Mouse (Mus musculus) CH12.LX (cell line): Measurements from ENCODE around the gene Atp9a. TPM values are rescaled to one million over a fixed set of nuclear protein-coding genes. Genes with fewer than 3 reads are reported as not detected.

Source experiments
- DNase-seq: peaks from one replicate; pipeline ENCODE4 v3.0.0-alpha.2; 2013; ENCODE audit errors: extremely low read depth
- H3K27ac ChIP-seq: 2 replicates; pipeline ENCODE4 v1.5.1; 2012; ENCODE audit warnings: low read depth, mild to moderate bottlenecking, control low read depth, moderate library complexity; ENCODE audit not compliant: insufficient read depth
- H3K27me3 ChIP-seq: replicated peaks from 2 replicates; pipeline ENCODE3; 2012; ENCODE audit warnings: inconsistent platforms
- H3K36me3 ChIP-seq, 2 experiments: replicated peaks in 1 of 2; 2 replicates each; pipeline versions ENCODE3 to v1.6.1; 2012; ENCODE audit warnings: inconsistent platforms in 1 of 2, low read length in 1 of 2, mild to moderate bottlenecking in 1 of 2, mixed read lengths in 1 of 2, moderate library complexity in 1 of 2; ENCODE audit not compliant: control insufficient read depth in 1 of 2, insufficient read depth in 1 of 2
- H3K4me1 ChIP-seq, 2 experiments: 2 replicates each; pipeline ENCODE4 v1.6.1; 2012; ENCODE audit warnings: inconsistent platforms in 1 of 2, moderate library complexity in 1 of 2; ENCODE audit not compliant: insufficient read depth in 2 of 2, control insufficient read depth in 1 of 2
- H3K4me2 ChIP-seq: 2 replicates; pipeline ENCODE4 v1.6.1; 2012; ENCODE audit warnings: low read depth, mild to moderate bottlenecking, control low read depth; ENCODE audit not compliant: poor library complexity, insufficient read depth, severe bottlenecking
- H3K4me3 ChIP-seq, 3 experiments: fragments of 150-350 bp in 1 of 3; sonication (generic) in 1 of 3; replicated peaks in 1 of 3; 2 replicates each; pipeline versions ENCODE3 to v1.5.1; 2011 to 2012; ENCODE audit warnings: low read depth in 2 of 3, low read length in 2 of 3, mild to moderate bottlenecking in 2 of 3, moderate library complexity in 2 of 3, control low read depth in 1 of 3, improper control_type of control experiment in 1 of 3, inconsistent platforms in 1 of 3, mixed read lengths in 1 of 3; ENCODE audit not compliant: poor library complexity in 1 of 3
- H3K79me2 ChIP-seq: replicated peaks from 2 replicates; pipeline ENCODE4 v1.6.1; 2012; ENCODE audit warnings: mild to moderate bottlenecking, moderate library complexity; ENCODE audit not compliant: control insufficient read depth, poor library complexity, insufficient read depth, severe bottlenecking; ENCODE audit errors: extremely low read depth
- H3K9ac ChIP-seq: 2 replicates; pipeline ENCODE4 v1.6.1; 2012; ENCODE audit warnings: low read depth, mild to moderate bottlenecking, control low read depth, moderate library complexity; ENCODE audit not compliant: insufficient read depth
- H3K9me3 ChIP-seq: replicated peaks from 2 replicates; pipeline ENCODE3; 2012; ENCODE audit warnings: low read length, inconsistent platforms, mixed read lengths
- CHD2 ChIP-seq: IDR thresholded peaks from 2 replicates; pipeline ENCODE4 v1.6.1; 2011; ENCODE audit warnings: low read length, improper control_type of control experiment
- EP300 ChIP-seq: IDR thresholded peaks from 2 replicates; pipeline ENCODE4 v1.6.1; 2011; ENCODE audit warnings: low read length, improper control_type of control experiment
- ETS1 ChIP-seq: conservative IDR thresholded peaks from 2 replicates; pipeline ENCODE4 v1.6.1; 2012; ENCODE audit warnings: low read depth, mild to moderate bottlenecking, inconsistent platforms, low read length, improper control_type of control experiment, moderate library complexity
- HCFC1 ChIP-seq: IDR thresholded peaks from 2 replicates; pipeline ENCODE4 v1.6.1; 2012; ENCODE audit warnings: low read depth, mild to moderate bottlenecking, inconsistent platforms, low read length, improper control_type of control experiment
- IRF4 ChIP-seq: IDR thresholded peaks from 2 replicates; pipeline ENCODE4 v1.6.1; 2014; ENCODE audit warnings: low read depth, mild to moderate bottlenecking, inconsistent platforms, low read length, improper control_type of control experiment
- JUN ChIP-seq: IDR thresholded peaks from 2 replicates; pipeline ENCODE4 v1.6.1; 2011; ENCODE audit warnings: low read depth, mild to moderate bottlenecking, low read length, improper control_type of control experiment, moderate library complexity; ENCODE audit not compliant: insufficient read depth
- JUND ChIP-seq: conservative IDR thresholded peaks from 2 replicates; pipeline ENCODE4 v1.6.1; 2011; ENCODE audit warnings: low read depth, low read length, improper control_type of control experiment
- MAFK ChIP-seq: IDR thresholded peaks from 2 replicates; pipeline ENCODE4 v1.6.1; 2011; ENCODE audit warnings: low read length, improper control_type of control experiment; ENCODE audit not compliant: insufficient replicate concordance
- MAX ChIP-seq: IDR thresholded peaks from 2 replicates; pipeline ENCODE4 v1.6.1; 2011; ENCODE audit warnings: low read length, improper control_type of control experiment
- MAZ ChIP-seq: IDR thresholded peaks from 2 replicates; pipeline ENCODE4 v1.6.1; 2012; ENCODE audit warnings: low read depth, mild to moderate bottlenecking, inconsistent platforms, low read length, improper control_type of control experiment, moderate library complexity
- MEF2A ChIP-seq: IDR thresholded peaks from 2 replicates; pipeline ENCODE4 v1.6.1; 2014; ENCODE audit warnings: low read depth, mild to moderate bottlenecking, inconsistent platforms, low read length, improper control_type of control experiment, borderline replicate concordance
- MXI1 ChIP-seq: IDR thresholded peaks from 2 replicates; pipeline ENCODE4 v1.6.1; 2011; ENCODE audit warnings: mild to moderate bottlenecking, low read depth, low read length, improper control_type of control experiment
- NELFE ChIP-seq: IDR thresholded peaks from 2 replicates; pipeline ENCODE4 v1.6.1; 2011; ENCODE audit warnings: low read depth, low read length, improper control_type of control experiment
- POLR2A ChIP-seq: IDR thresholded peaks from 2 replicates; pipeline ENCODE4 v1.6.1; 2011; ENCODE audit warnings: low read depth, mild to moderate bottlenecking, improper control_type of control experiment, low read length
- POLR2AphosphoS2 ChIP-seq: IDR thresholded peaks from 2 replicates; pipeline ENCODE4 v1.6.1; 2011; ENCODE audit warnings: low read depth, low read length, improper control_type of control experiment
- RAD21 ChIP-seq: IDR thresholded peaks from 2 replicates; pipeline ENCODE4 v1.6.1; 2011; ENCODE audit warnings: low read depth, mild to moderate bottlenecking, low read length, improper control_type of control experiment, moderate library complexity
- RCOR1 ChIP-seq: conservative IDR thresholded peaks from 2 replicates; pipeline ENCODE4 v1.6.1; 2012; ENCODE audit warnings: low read depth, mild to moderate bottlenecking, inconsistent platforms, low read length, improper control_type of control experiment
- TCF12 ChIP-seq: IDR thresholded peaks from 2 replicates; pipeline ENCODE4 v1.6.1; 2014; ENCODE audit warnings: low read depth, mild to moderate bottlenecking, inconsistent platforms, low read length, improper control_type of control experiment
- UBTF ChIP-seq: IDR thresholded peaks from 2 replicates; pipeline ENCODE4 v1.6.1; 2012; ENCODE audit warnings: low read depth, mild to moderate bottlenecking, inconsistent platforms, low read length, improper control_type of control experiment, moderate library complexity
- ZC3H11A ChIP-seq: IDR thresholded peaks from 2 replicates; pipeline ENCODE4 v1.6.1; 2012; ENCODE audit warnings: low read depth, mild to moderate bottlenecking, inconsistent platforms, low read length, improper control_type of control experiment
- ZMIZ1 ChIP-seq: IDR thresholded peaks from 2 replicates; pipeline ENCODE4 v1.6.1; 2012; ENCODE audit warnings: low read depth, mild to moderate bottlenecking, inconsistent platforms, low read length, improper control_type of control experiment
- dilution Hi-C: fragments of 300-500 bp; cut with MboI; formaldehyde crosslinking; loops from 2 replicates; pipeline ENCODE4 v1.14.3; 2020; ENCODE audit warnings: low sequenced_read_pairs; ENCODE audit not compliant: extremely low pct_unique_long_range_greater_than_20kb, extremely low pct_ligation_motif_present
- in situ Hi-C: fragments of 300-500 bp; cut with MboI; formaldehyde crosslinking; loops from 3 replicates; pipeline ENCODE4 v1.14.3; 2019; ENCODE audit warnings: low sequenced_read_pairs, low pct_ligation_motif_present, low pct_unique_long_range_greater_than_20kb, mixed read lengths
- polyA plus RNA-seq: library from polyadenylated mRNA; unstranded; fragments of >175 nt; gene quantifications from 2 replicates; pipeline ENCODE4 v1.2.1, GENCODE M21; 2012; ENCODE audit warnings: low read depth; ENCODE audit not compliant: insufficient read length
- total RNA-seq, 2 experiments: library from RNA; depleted of rRNA; stranded (reverse); fragments of 300-350 nt in 1 of 2; fragments of >200 nt in 1 of 2; gene quantifications; 2 replicates each; pipeline ENCODE4 v1.2.3; 2012 to 2014

Atp9a gene
- total and polyA plus RNA-seq, 3 experiments: 18.9 to 43.7 (median 40.1) TPM

- H3K4me3 ChIP-seq: no peak overlapping the region
- DNase-seq: no peak
- no peaks in the 10 kb centered on the region for H3K9me3 ChIP-seq
- H3K27ac ChIP-seq: no peak overlapping the region
- in situ Hi-C loops: no loop called here
- 0 out of 4 replicates have a peak, but pooled peaks cover 0 to 2% of the 10 kb centered on the region in 2 experiments for H3K4me1 ChIP-seq
- TF ChIP-seq NELFE (no peak), TCF12 (no peak), ZMIZ1 (no peak), RCOR1 (no peak), RAD21 (no peak), MAZ (no peak), POLR2A (no peak), MAFK (no peak), CHD2 (no peak), HCFC1 (no peak), POLR2AphosphoS2 (no peak), IRF4 (no peak), ETS1 (no peak), MAX (no peak), EP300 (no peak), MXI1 (no peak), MEF2A (no peak), UBTF (no peak), ZC3H11A (no peak), JUN (no peak)
- TF ChIP-seq, all 38 proteins: peak for 0
- peaks cover 44% of the 10 kb centered on the region for H3K27me3 ChIP-seq
- H3K79me2 ChIP-seq: no peaks in the 10 kb centered on the region
- peaks cover 0 to 59% of the 10 kb centered on the region in 2 experiments for H3K36me3 ChIP-seq
- H3K4me2 ChIP-seq: no peak overlapping the region
- H3K9ac ChIP-seq: no peak overlapping the region
- dilution Hi-C loops: no loop called here
These were observed 79.0 kb downstream of the Atp9a start for GRCm38 (mm10) chr2:168663216-168663615.

- H3K4me2 ChIP-seq: no peak overlapping the region
- H3K79me2 ChIP-seq: no peaks in the 10 kb centered on the region
- H3K27ac ChIP-seq: no peak overlapping the region
- dilution Hi-C loops: no loop called here
- peaks cover 0 to 57% of the 10 kb centered on the region in 2 experiments for H3K36me3 ChIP-seq
- H3K9me3 ChIP-seq: no peaks in the 10 kb centered on the region
- in situ Hi-C loops: no loop called here
- no peak for DNase-seq
- no peak overlapping the region for H3K9ac ChIP-seq
- H3K4me3 ChIP-seq: no peak overlapping the region
- no peak for TF ChIP-seq JUND
- H3K4me1 ChIP-seq: no peaks in the 10 kb centered on the region
- peaks cover 41% of the 10 kb centered on the region for H3K27me3 ChIP-seq
These were observed 80.4 kb downstream of the Atp9a start for GRCm38 (mm10) chr2:168661802-168662201.
